Mouse (Mus musculus) liver, embryonic 15.5 days (tissue): ENCODE measurements around the gene Rnf130. TPM values are rescaled to one million over a fixed set of nuclear protein-coding genes. Genes with fewer than 3 reads are reported as not detected.

Experiments
- ATAC-seq: fragments of 200-750 bp; cut with Nextera tagmentation; 2 replicates; pipeline ENCODE4 v1.8.0; 2017; ENCODE audit warnings: moderate number of reproducible peaks, mild to moderate bottlenecking, moderate library complexity; ENCODE audit not compliant: insufficient read depth
- H3K27ac ChIP-seq: fragments of 300-500 bp; sonication (generic); replicated peaks from 2 replicates; pipeline ENCODE4 v1.5.1; 2015; ENCODE audit warnings: mild to moderate bottlenecking, inconsistent platforms
- H3K27me3 ChIP-seq: fragments of 300-500 bp; sonication (generic); 2 replicates; pipeline ENCODE4 v1.6.1; 2015; ENCODE audit warnings: mild to moderate bottlenecking, inconsistent platforms
- H3K36me3 ChIP-seq: fragments of 300-500 bp; sonication (generic); replicated peaks from 2 replicates; pipeline ENCODE4 v1.6.1; 2015; ENCODE audit warnings: moderate library complexity, mild to moderate bottlenecking, inconsistent platforms
- H3K4me1 ChIP-seq: fragments of 300-500 bp; sonication (generic); replicated peaks from 2 replicates; pipeline ENCODE4 v1.6.1; 2015; ENCODE audit warnings: inconsistent platforms
- H3K4me2 ChIP-seq: fragments of 300-500 bp; sonication (generic); 2 replicates; pipeline ENCODE4 v1.6.1; 2015; ENCODE audit warnings: moderate library complexity, mild to moderate bottlenecking, inconsistent platforms
- H3K4me3 ChIP-seq: fragments of 300-500 bp; sonication (generic); replicated peaks from 2 replicates; pipeline ENCODE4 v1.5.1; 2015; ENCODE audit warnings: mild to moderate bottlenecking, inconsistent platforms
- H3K9ac ChIP-seq: fragments of 300-500 bp; sonication (generic); 2 replicates; pipeline ENCODE4 v1.6.1; 2015; ENCODE audit warnings: moderate library complexity, mild to moderate bottlenecking, inconsistent platforms
- H3K9me3 ChIP-seq: fragments of 300-500 bp; sonication (generic); replicated peaks from 2 replicates; pipeline ENCODE4 v1.6.1; 2016; ENCODE audit warnings: inconsistent platforms
- WGBS: fragments of 180-500 bp; shearing (Covaris S2); methylation state at CpG from one replicate; pipeline ENCODE4 v1.1.7; 2015; ENCODE audit warnings: mixed read lengths; ENCODE audit not compliant: insufficient replicate concordance; 5-methylcytosine and 5-hydroxymethylcytosine counted together
- polyA plus RNA-seq: library from polyadenylated mRNA; unstranded; fragments of >200 nt; fragmentation: Nextera tagmentation; extraction: Ambion mirVana; gene quantifications from 2 replicates; pipeline ENCODE4 v1.2.1, GENCODE M21; 2015

Rnf130 gene
- polyA plus RNA-seq, result 36.6 and 37.7 TPM in 2 replicates

DNA sequence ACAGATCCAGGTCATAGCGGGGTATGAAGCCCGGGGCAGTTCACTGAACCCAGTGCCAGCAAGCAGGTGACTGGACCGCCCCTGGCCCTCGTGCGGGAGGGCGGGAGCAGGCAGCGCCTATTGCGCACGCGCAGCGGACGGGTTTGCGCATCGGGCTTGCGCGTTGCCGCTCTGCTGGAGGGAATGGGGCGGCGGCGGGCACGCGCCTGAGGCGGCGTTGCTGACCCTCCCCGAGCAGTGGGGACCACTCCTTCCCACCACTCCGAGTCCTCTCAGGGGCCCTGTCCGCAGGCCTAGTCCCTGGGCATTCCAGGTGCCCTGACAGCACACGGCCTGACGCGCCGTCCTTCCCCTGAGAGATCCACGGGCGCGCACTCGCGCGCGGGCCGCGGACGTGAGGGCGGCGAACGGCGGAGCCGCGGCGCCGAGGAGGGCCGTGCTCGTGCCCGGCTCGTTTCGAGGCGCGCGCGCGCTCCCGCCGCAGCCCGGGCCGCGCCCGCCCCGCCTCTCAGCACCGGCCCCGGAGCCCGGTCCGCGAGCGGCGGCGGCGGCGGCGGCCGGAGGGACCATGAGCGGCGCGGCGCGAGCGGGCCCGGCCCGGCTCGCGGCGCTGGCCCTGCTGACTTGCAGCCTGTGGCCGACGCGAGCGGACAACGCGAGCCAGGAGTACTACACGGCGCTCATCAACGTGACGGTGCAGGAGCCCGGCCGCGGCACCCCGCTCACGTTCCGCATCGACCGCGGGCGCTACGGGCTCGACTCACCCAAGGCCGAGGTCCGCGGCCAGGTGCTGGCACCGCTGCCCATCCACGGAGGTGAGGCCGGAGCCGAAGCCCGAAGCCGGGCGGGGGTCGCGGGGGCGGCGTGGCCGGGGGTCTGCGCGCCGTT lies at the start of gene Rnf130:
Gene Rnf130 (plus strand): TSS at position 514 of the 888 bp plus-strand sequence.
- Histone ChIP-seq H3K9me3 (no peaks in the 10 kb centered on the region), H3K27me3 (peaks cover 21% of the 10 kb centered on the region), H3K36me3 (no peaks in the 10 kb centered on the region), H3K4me3 (peak within 1 kb of the TSS; percentile 76), H3K4me1 (peaks cover 35% of the 10 kb centered on the region), H3K4me2 (peak within 1 kb of the TSS; percentile 99), H3K9ac (peak within 1 kb of the TSS; percentile 83), H3K27ac (peak within 1 kb of the TSS; percentile 87)
- peak; percentile 95 for ATAC-seq
- under 1% methylated on average over 106 of the region's 129 CpGs for WGBS

DNA sequence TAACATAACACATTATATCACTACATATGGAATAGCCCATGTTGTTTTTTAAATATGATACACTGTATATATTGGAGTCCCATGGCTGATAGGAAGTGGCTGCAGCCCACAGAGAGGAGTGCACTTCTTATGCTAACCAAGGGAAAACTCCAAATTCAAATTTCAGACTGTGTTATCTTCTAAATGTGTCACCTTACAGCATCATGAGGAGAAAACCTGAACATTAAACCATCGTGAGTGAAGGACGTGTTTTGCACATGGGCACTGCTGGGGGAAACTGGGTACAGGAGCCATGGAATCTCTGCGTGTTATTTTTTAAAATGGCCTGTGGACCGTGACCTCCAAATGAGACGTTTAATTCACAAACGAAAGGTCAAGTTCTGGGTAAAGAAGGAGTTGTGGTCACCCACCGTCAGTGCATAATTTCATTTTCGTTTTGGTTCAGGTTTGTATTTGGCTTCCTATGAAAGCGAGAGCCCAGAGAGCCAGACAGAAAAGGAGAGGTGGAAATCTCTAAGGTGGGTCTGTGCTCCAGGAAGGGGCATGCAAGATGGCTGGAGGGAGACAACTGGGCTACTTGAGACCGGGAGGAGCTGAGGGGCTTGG lies 47.1 kb upstream of the Rnf130 start:
- no peak for ATAC-seq
- no peaks in the 10 kb centered on the region for H3K36me3 ChIP-seq
- H3K27me3 ChIP-seq, result no peaks in the 10 kb centered on the region
- H3K4me1 ChIP-seq, result peaks cover 35% of the 10 kb centered on the region
- no peak overlapping the region for H3K4me2 ChIP-seq
- no peak overlapping the region for H3K4me3 ChIP-seq
- 68% methylated on average over 10 of the region's 10 CpGs for WGBS
- no peak overlapping the region for H3K9ac ChIP-seq
- no peaks in the 10 kb centered on the region for H3K9me3 ChIP-seq
- no peak overlapping the region for H3K27ac ChIP-seq

DNA sequence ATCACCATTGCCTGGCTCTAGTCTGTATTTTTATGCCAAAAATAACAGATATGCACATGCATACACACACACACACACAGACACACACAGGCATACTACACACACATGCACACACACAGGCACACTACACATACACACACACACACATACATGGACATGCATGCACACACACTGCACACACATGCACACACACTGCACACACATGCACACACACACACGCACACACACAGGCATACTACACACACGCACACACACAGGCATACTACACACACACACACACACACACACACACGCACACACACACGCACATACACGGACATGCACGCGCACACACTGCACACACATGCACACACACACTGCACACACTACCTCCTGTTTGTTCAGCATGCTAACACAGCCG lies 46.2 kb upstream of the Rnf130 start:
- peaks cover 44% of the 10 kb centered on the region for H3K4me1 ChIP-seq
- no peak for ATAC-seq
- H3K27me3 ChIP-seq, result no peaks in the 10 kb centered on the region
- no peaks in the 10 kb centered on the region for H3K9me3 ChIP-seq
- no peak overlapping the region for H3K4me3 ChIP-seq
- WGBS, result 84% methylated on average over 8 of the region's 8 CpGs
- H3K36me3 ChIP-seq, result no peaks in the 10 kb centered on the region
- H3K4me2 ChIP-seq, result no peak overlapping the region
- H3K27ac ChIP-seq, result no peak overlapping the region
- no peak overlapping the region for H3K9ac ChIP-seq

DNA sequence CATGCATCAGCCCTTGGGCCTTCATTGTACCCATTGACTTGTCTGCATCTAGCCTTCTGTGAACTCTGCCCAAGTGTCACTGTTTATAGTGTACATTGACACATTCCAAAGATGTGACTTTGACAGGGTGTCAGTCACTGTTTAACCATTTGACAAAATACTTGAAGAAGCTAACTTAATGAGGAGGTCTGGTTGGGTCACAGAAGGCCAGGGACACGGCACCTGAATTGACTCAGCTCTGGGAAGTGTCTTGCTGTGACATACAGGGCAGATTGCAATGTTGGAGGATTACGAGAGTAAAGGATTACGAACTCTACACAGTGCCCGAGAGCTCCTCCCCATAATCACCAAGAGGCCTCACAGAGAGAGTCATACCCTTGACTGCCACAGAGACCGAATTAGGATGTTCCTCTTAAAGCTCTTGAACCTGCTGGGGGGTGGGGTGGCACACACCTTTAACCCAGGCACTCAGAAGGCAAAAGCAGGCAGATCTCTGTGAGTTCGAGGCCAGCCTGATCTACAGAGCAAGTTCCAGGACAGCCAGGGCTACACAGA lies 44.4 kb upstream of the Rnf130 start:
- no peak for ATAC-seq
- Histone ChIP-seq H3K27ac (peak overlapping the region; percentile 90), H3K4me3 (no peak overlapping the region), H3K9me3 (no peaks in the 10 kb centered on the region), H3K9ac (peak overlapping the region; percentile 9; the same call in 1 of the 2 replicates), H3K4me2 (peak overlapping the region; percentile 58), H3K36me3 (no peaks in the 10 kb centered on the region), H3K27me3 (no peaks in the 10 kb centered on the region), H3K4me1 (peaks cover 62% of the 10 kb centered on the region)
- 27% methylated on average over 6 of the region's 6 CpGs for WGBS

DNA sequence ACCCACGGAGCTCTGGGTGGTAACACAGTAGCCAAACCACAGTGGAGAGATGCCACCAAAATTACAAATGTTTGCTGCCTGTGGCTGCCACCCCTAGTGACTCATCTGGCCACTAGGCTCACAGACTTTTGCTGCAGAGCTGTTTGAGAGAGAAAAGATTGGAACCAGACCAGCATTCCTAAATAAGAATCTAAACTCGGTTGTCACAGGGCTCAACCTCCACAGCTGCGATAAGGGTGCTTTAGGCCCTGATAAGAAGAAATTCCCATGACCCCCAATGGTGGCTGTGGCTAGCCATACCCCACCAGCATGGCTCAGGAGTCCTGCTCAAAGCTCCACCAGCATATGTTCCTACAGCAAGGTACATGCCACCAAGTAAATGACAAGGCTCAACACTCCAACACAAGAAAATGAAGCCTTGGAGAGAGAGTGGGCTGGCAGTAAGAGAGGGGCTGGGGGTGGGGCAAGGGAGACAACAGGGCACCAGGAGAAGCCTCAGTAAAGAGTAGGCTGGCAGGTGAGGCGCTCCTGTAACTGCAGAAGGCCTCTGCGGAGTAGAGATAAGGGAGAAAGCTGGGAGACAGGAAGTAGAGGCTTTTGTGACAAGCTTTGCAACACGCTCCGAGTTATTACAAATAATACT lies 43.7 kb upstream of the Rnf130 start:
- Histone ChIP-seq H3K9me3 (no peaks in the 10 kb centered on the region), H3K4me1 (peaks cover 65% of the 10 kb centered on the region), H3K4me2 (peak overlapping the region; percentile 58), H3K4me3 (no peak overlapping the region), H3K27me3 (no peaks in the 10 kb centered on the region), H3K27ac (peak overlapping the region; percentile 90), H3K9ac (peak overlapping the region; percentile 37; the same call in 1 of the 2 replicates), H3K36me3 (no peaks in the 10 kb centered on the region)
- peak; percentile 73 for ATAC-seq
- WGBS, result 8% methylated on average over 7 of the region's 7 CpGs

DNA sequence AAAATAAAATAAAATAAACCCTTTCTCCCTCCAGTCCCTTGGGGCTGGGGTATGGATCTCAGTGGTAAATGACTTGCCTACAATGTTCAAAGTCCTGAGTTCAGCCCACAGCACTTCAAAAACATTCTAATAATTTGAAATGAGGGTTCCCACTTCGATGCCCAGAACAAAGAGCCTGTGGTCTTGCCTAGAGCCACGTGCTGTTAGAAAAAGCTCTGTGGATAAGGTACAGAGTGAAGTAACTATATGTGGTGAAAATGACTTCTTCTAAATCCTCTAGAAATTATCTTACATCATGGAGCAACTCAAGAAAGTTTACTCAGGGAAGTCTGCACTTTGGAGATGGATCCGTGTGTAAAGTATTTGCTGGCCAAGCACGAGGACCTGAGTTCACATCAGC lies 43.1 kb upstream of the Rnf130 start:
- no peak for ATAC-seq
- H3K36me3 ChIP-seq, result no peaks in the 10 kb centered on the region
- H3K4me2 ChIP-seq, result peak overlapping the region; percentile 58
- H3K9ac ChIP-seq, result peak overlapping the region; percentile 37; the same call in 1 of the 2 replicates
- H3K4me1 ChIP-seq, result peaks cover 65% of the 10 kb centered on the region
- peak overlapping the region; percentile 90 for H3K27ac ChIP-seq
- H3K27me3 ChIP-seq, result no peaks in the 10 kb centered on the region
- no peak overlapping the region for H3K4me3 ChIP-seq
- no peaks in the 10 kb centered on the region for H3K9me3 ChIP-seq
- WGBS, result 29% methylated on average over 4 of the region's 4 CpGs

DNA sequence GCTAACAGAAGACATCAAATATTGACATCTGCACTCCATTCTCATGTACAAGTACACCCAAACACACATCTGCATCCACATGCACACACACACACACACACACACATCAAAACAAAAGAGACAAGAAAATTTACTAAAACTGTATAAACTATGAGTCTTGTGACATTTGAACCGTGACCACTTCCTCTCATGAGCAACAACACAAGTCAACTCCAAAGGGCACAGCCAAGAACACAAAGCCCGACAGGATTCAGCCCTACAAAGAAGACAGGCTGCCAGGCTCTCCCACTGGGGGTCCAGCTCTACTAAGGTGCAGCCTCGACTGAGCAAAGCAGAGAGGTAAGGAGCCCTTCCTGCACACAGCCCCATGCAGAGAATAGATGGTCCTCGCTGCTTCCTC lies 42.3 kb upstream of the Rnf130 start:
- no peaks in the 10 kb centered on the region for H3K36me3 ChIP-seq
- no peak overlapping the region for H3K4me3 ChIP-seq
- WGBS, result 30% methylated on average over 4 of the region's 4 CpGs
- H3K4me1 ChIP-seq, result peaks cover 65% of the 10 kb centered on the region
- H3K9ac ChIP-seq, result no peak overlapping the region; the same call in 1 of the 2 replicates
- no peaks in the 10 kb centered on the region for H3K9me3 ChIP-seq
- H3K4me2 ChIP-seq, result no peak overlapping the region
- no peak for ATAC-seq
- H3K27me3 ChIP-seq, result no peaks in the 10 kb centered on the region
- peak overlapping the region; percentile 84 for H3K27ac ChIP-seq

DNA sequence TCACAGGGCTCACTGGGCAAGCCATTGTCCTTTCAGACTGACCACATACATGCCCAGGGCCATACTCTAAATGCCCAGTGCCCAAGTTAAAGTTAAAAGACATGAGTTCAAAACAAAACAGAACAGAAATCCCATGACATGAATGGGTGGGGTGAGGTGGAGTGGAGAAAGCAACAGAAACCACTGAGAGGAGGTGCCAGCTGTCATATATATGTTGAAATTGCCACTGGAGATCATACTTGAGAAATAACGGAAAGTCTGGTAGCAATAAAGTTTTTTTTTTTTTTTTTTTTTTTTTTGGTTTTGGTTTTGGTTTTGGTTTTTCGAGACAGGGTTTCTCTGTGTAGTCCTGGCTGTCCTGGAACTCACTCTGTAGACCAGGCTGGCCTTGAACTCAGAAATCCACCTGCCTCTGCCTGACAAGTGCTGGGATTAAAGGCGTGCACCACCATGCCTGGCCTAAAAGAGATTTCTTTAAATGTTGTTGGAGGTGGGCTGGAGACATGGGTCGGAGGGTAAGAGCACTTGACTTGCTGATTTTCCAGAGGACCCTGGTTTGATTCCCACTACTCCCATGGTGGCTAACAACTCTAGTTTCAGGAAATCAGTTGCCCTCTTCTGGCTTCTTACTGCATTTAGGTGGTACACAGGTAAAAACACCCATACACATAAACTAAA lies 41.1 kb upstream of the Rnf130 start:
- 51% methylated on average over 4 of the region's 4 CpGs for WGBS
- Histone ChIP-seq H3K4me1 (peaks cover 65% of the 10 kb centered on the region), H3K9ac (0 out of 2 replicates have a peak overlapping the region, but pooled peaks have one; percentile 4), H3K9me3 (no peaks in the 10 kb centered on the region), H3K4me3 (no peak overlapping the region), H3K27me3 (no peaks in the 10 kb centered on the region), H3K36me3 (no peaks in the 10 kb centered on the region), H3K27ac (peak overlapping the region; percentile 84), H3K4me2 (peak overlapping the region; percentile 21; the same call in 1 of the 2 replicates)
- ATAC-seq, result no peak

DNA sequence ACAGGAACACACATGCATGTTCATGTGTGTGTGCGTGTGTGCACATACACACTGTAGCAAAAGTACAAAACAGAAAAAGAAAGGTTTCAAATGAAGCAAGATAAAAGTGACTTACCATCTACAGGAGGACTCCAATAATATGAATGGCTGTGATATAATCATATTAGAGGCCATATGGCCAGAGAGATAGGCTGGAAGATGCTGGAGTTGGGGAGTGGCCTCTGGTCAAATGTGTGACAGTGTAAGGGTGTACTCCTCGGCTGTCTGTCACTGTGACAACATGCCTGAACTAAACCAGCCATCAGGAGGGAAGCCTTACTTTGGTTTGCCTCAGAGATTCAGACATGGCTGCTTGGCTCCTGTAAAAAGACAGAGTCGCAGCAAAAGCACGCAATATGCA lies 40.1 kb upstream of the Rnf130 start:
- peak overlapping the region; percentile 37 for H3K9ac ChIP-seq
- H3K4me3 ChIP-seq, result no peak overlapping the region
- 44% methylated on average over 4 of the region's 4 CpGs for WGBS
- H3K27me3 ChIP-seq, result no peaks in the 10 kb centered on the region
- H3K36me3 ChIP-seq, result no peaks in the 10 kb centered on the region
- peaks cover 68% of the 10 kb centered on the region for H3K4me1 ChIP-seq
- H3K9me3 ChIP-seq, result no peaks in the 10 kb centered on the region
- peak overlapping the region; percentile 84 for H3K27ac ChIP-seq
- ATAC-seq, result peak; percentile 82
- peak overlapping the region; percentile 52 for H3K4me2 ChIP-seq

DNA sequence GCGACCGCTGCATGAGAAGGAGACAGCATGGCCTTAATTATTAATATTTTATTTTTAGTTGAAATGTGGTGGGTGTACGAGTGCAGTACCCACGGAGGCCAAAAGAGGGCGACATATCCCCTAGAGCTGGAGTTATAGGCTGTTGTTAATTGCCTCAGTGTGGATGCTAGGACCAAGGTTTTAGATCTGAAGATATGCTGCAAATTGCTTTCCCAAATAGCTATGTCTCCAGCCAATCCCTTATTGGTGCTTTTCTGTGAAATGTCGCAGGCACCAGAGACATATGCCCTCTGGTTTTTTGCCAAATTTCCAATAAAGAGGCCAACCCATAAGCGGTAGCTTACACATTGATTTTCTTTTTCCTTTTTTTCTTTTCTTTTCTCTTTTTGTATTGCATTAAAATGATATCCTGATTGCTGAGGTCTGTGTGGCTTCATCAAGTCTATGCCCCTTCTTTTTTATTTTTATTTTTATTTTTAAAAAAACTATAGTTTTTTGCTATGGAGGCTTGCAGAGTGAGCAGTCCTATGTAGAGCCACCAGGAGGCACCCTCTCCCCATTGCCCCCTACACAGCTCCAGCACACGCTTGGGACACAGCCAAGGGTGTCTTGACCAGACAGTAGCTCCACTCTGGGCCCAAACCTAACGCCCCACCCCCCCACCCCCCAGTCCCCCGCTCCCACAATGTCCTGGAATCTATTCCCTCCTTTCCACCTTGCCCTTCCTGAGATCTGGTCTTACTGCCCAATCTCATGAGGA lies 38.7 kb upstream of the Rnf130 start:
- H3K9me3 ChIP-seq, result no peaks in the 10 kb centered on the region
- no peak overlapping the region for H3K27ac ChIP-seq
- H3K4me3 ChIP-seq, result no peak overlapping the region
- no peaks in the 10 kb centered on the region for H3K27me3 ChIP-seq
- no peak overlapping the region for H3K9ac ChIP-seq
- ATAC-seq, result peak; percentile 47; the same call in 1 of the 2 replicates
- H3K36me3 ChIP-seq, result no peaks in the 10 kb centered on the region
- H3K4me2 ChIP-seq, result no peak overlapping the region
- 14% methylated on average over 10 of the region's 10 CpGs for WGBS
- peaks cover 53% of the 10 kb centered on the region for H3K4me1 ChIP-seq
